Mouse (Mus musculus) limb, embryonic 11.5 days (tissue): ENCODE measurements at regions not wholly inside any gene's neighbourhood (a gene's known extent, or its start where the extent isn't known, plus 50 kb on each side); places are given as distances from the start of the nearest gene placed in this dataset.

Source experiments
- ATAC-seq: fragments of 200-750 bp; cut with Nextera tagmentation; 2 replicates; pipeline ENCODE4 v1.8.0; 2017; ENCODE audit warnings: low read depth; ENCODE audit not compliant: insufficient number of reproducible peaks, low FRiP score, low TSS enrichment
- DNase-seq: peaks from one replicate; pipeline ENCODE4 v3.0.0-alpha.2; 2015; ENCODE audit warnings: low spot score
- H3K27ac ChIP-seq: fragments of 300-500 bp; sonication (generic); replicated peaks from 2 replicates; pipeline ENCODE4 v1.5.1; 2014; ENCODE audit warnings: low read depth, mild to moderate bottlenecking, low read length
- H3K27me3 ChIP-seq: fragments of 300-500 bp; sonication (generic); 2 replicates; pipeline ENCODE4 v1.6.1; 2014; ENCODE audit warnings: mild to moderate bottlenecking, low read length, mixed read lengths; ENCODE audit not compliant: control insufficient read depth, insufficient read depth
- H3K36me3 ChIP-seq: fragments of 300-500 bp; sonication (generic); 2 replicates; pipeline ENCODE4 v1.6.1; 2014; ENCODE audit warnings: mild to moderate bottlenecking, low read length, moderate library complexity, mixed read lengths; ENCODE audit not compliant: control insufficient read depth, insufficient read depth
- H3K4me1 ChIP-seq: fragments of 300-500 bp; sonication (generic); 2 replicates; pipeline ENCODE4 v1.6.1; 2014; ENCODE audit warnings: low read length, mixed read lengths; ENCODE audit not compliant: control insufficient read depth, insufficient read depth
- H3K4me2 ChIP-seq: fragments of 300-500 bp; sonication (generic); 2 replicates; pipeline ENCODE4 v1.6.1; 2014; ENCODE audit warnings: low read depth, mild to moderate bottlenecking, moderate library complexity; ENCODE audit not compliant: severe bottlenecking
- H3K4me3 ChIP-seq: fragments of 300-500 bp; sonication (generic); 2 replicates; pipeline ENCODE4 v1.5.1; 2014; ENCODE audit warnings: low read depth, low read length
- H3K9ac ChIP-seq: fragments of 300-500 bp; sonication (generic); 2 replicates; pipeline ENCODE4 v1.6.1; 2014; ENCODE audit warnings: mild to moderate bottlenecking, low read length
- H3K9me3 ChIP-seq: fragments of 300-500 bp; sonication (generic); 2 replicates; pipeline ENCODE4 v1.6.1; 2016; ENCODE audit warnings: low read length; ENCODE audit not compliant: control insufficient read depth
- WGBS: fragments of 180-500 bp; shearing (Covaris S2); extraction: QIAGEN DNeasy Blood & Tissue Kit; methylation state at CpG from one replicate; pipeline ENCODE4 v1.1.7; 2014; 5-methylcytosine and 5-hydroxymethylcytosine counted together

- WGBS, result 56% methylated on average over 11 of the region's 11 CpGs
- H3K9ac ChIP-seq, result no peak overlapping the region
- no peaks in the 10 kb centered on the region for H3K4me1 ChIP-seq
- no peaks in the 10 kb centered on the region for H3K36me3 ChIP-seq
- H3K4me2 ChIP-seq, result no peak overlapping the region
- peak; percentile 21 for DNase-seq
- H3K27me3 ChIP-seq, result no peaks in the 10 kb centered on the region
- no peak overlapping the region for H3K27ac ChIP-seq
- H3K4me3 ChIP-seq, result no peak overlapping the region
- no peak for ATAC-seq
- H3K9me3 ChIP-seq, result no peaks in the 10 kb centered on the region
Observed at GRCm38 (mm10) chr15:6056887-6057626, 242.5 kb upstream of the Dab2 start.

- WGBS, result 69% methylated on average over 2 of the region's 2 CpGs
- DNase-seq, result no peak
Observed at GRCm38 (mm10) chr15:6059361-6059760, 240.2 kb upstream of the Dab2 start.

GRCm38 (mm10) chr15:6059790-6060189 lies 239.8 kb upstream of the Dab2 start:
- WGBS, result 90% methylated on average over 5 of the region's 5 CpGs
- H3K27me3 ChIP-seq, result no peaks in the 10 kb centered on the region
- H3K4me3 ChIP-seq, result no peak overlapping the region
- no peaks in the 10 kb centered on the region for H3K4me1 ChIP-seq
- H3K27ac ChIP-seq, result no peak overlapping the region
- H3K36me3 ChIP-seq, result no peaks in the 10 kb centered on the region
- no peak overlapping the region for H3K4me2 ChIP-seq
- no peak overlapping the region for H3K9ac ChIP-seq
- DNase-seq (no peak), ATAC-seq (no peak)
- H3K9me3 ChIP-seq, result no peaks in the 10 kb centered on the region

More at GRCm38 (mm10) chr15:6059361-6059760, 240.2 kb upstream of the Dab2 start:
- H3K4me1 ChIP-seq, result no peaks in the 10 kb centered on the region
- no peak overlapping the region for H3K4me2 ChIP-seq
- no peak overlapping the region for H3K27ac ChIP-seq
- ATAC-seq, result no peak
- H3K9me3 ChIP-seq, result no peaks in the 10 kb centered on the region
- no peak overlapping the region for H3K4me3 ChIP-seq
- no peaks in the 10 kb centered on the region for H3K27me3 ChIP-seq
- H3K36me3 ChIP-seq, result no peaks in the 10 kb centered on the region
- no peak overlapping the region for H3K9ac ChIP-seq

GRCm38 (mm10) chr15:6060649-6061048 lies 238.9 kb upstream of the Dab2 start:
- WGBS, result 93% methylated on average over 1 of the region's 1 CpGs
- DNase-seq, result no peak
- no peak overlapping the region for H3K9ac ChIP-seq

GRCm38 (mm10) chr15:6065100-6065499 lies 234.5 kb upstream of the Dab2 start:
- no peak overlapping the region for H3K4me3 ChIP-seq
- no peaks in the 10 kb centered on the region for H3K9me3 ChIP-seq
- no peaks in the 10 kb centered on the region for H3K36me3 ChIP-seq
- H3K27me3 ChIP-seq, result no peaks in the 10 kb centered on the region
- DNase-seq (no peak), ATAC-seq (no peak)
- H3K4me2 ChIP-seq, result no peak overlapping the region
- 87% methylated on average over 3 of the region's 3 CpGs for WGBS
- H3K27ac ChIP-seq, result no peak overlapping the region
- H3K9ac ChIP-seq, result no peak overlapping the region
- no peaks in the 10 kb centered on the region for H3K4me1 ChIP-seq

More at GRCm38 (mm10) chr15:6060649-6061048, 238.9 kb upstream of the Dab2 start:
- no peaks in the 10 kb centered on the region for H3K9me3 ChIP-seq
- no peaks in the 10 kb centered on the region for H3K4me1 ChIP-seq
- no peaks in the 10 kb centered on the region for H3K36me3 ChIP-seq
- no peaks in the 10 kb centered on the region for H3K27me3 ChIP-seq
- H3K27ac ChIP-seq, result no peak overlapping the region
- no peak overlapping the region for H3K4me2 ChIP-seq
- no peak for ATAC-seq
- no peak overlapping the region for H3K4me3 ChIP-seq

DNA sequence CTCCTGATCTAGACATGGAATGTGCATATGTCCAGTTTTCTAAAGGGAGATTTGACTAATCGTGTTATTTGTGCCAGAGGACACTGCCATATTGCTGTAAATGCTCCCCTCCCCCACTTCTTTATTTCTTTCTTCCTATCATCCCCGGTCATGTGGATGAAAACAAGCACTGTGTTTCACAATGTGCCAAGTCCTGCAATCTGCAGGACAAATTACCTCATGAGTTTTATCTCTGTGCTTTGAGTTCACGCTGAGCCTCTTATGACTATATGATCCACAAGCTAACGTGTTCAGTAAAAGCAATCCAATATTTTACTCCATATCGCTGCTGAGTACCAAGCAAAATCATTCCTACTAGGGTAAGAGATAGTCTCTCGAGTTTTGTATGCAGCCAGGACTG lies 232.2 kb upstream of the Dab2 start:
- Histone ChIP-seq H3K4me3 (no peak overlapping the region), H3K4me1 (no peaks in the 10 kb centered on the region), H3K27me3 (no peaks in the 10 kb centered on the region), H3K9me3 (no peaks in the 10 kb centered on the region), H3K36me3 (no peaks in the 10 kb centered on the region), H3K9ac (no peak overlapping the region), H3K4me2 (no peak overlapping the region), H3K27ac (no peak overlapping the region)
- 85% methylated on average over 6 of the region's 6 CpGs for WGBS
- DNase-seq (no peak), ATAC-seq (no peak)

- no peak for DNase-seq
- H3K4me2 ChIP-seq, result no peak overlapping the region
- no peaks in the 10 kb centered on the region for H3K36me3 ChIP-seq
- no peak for ATAC-seq
- no peaks in the 10 kb centered on the region for H3K27me3 ChIP-seq
- H3K9me3 ChIP-seq, result no peaks in the 10 kb centered on the region
- H3K4me1 ChIP-seq, result no peaks in the 10 kb centered on the region
- no peak overlapping the region for H3K4me3 ChIP-seq
- H3K27ac ChIP-seq, result no peak overlapping the region
- H3K9ac ChIP-seq, result no peak overlapping the region
- WGBS, result 88% methylated on average over 8 of the region's 8 CpGs
Observed at GRCm38 (mm10) chr15:6068371-6068770, 231.2 kb upstream of the Dab2 start.

DNA sequence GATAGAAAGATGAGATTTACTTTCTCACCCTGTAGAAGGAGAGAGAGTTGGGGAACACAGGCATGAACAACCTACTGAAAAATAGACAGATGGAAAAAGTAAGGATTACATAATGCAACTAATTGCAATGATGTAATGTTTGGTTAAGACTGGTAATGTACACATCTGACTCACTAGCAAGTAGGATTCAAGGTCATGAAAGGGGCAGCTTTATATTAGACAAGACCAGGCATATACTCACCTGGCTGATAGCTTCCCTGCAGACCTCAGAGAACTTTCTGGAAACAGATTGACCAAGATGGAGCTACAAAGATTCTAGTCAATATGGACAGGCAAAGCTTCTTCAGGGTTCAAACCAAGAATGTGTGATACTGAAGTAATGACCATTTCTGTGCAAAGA lies 227.7 kb upstream of the Dab2 start:
- ATAC-seq (no peak), DNase-seq (no peak)
- H3K4me3 ChIP-seq, result no peak overlapping the region
- no peak overlapping the region for H3K4me2 ChIP-seq
- no peak overlapping the region for H3K27ac ChIP-seq
- H3K36me3 ChIP-seq, result no peaks in the 10 kb centered on the region
- no peaks in the 10 kb centered on the region for H3K4me1 ChIP-seq
- no peaks in the 10 kb centered on the region for H3K9me3 ChIP-seq
- H3K27me3 ChIP-seq, result no peaks in the 10 kb centered on the region
- H3K9ac ChIP-seq, result no peak overlapping the region

- H3K4me1 ChIP-seq, result no peaks in the 10 kb centered on the region
- 87% methylated on average over 3 of the region's 3 CpGs for WGBS
Observed at GRCm38 (mm10) chr15:6072920-6073319, 226.7 kb upstream of the Dab2 start.

More at GRCm38 (mm10) chr15:6072920-6073319, 226.7 kb upstream of the Dab2 start:
- no peaks in the 10 kb centered on the region for H3K27me3 ChIP-seq
- ATAC-seq (no peak), DNase-seq (no peak)
- no peaks in the 10 kb centered on the region for H3K36me3 ChIP-seq
- H3K27ac ChIP-seq, result no peak overlapping the region
- no peak overlapping the region for H3K9ac ChIP-seq
- no peaks in the 10 kb centered on the region for H3K9me3 ChIP-seq
- no peak overlapping the region for H3K4me2 ChIP-seq
- no peak overlapping the region for H3K4me3 ChIP-seq
